Mouse (Mus musculus): ENCODE measurements around the gene Crhr2. TPM values are rescaled to one million over a fixed set of nuclear protein-coding genes. Genes with fewer than 3 reads are reported as not detected.

Crhr2 gene
- total RNA-seq (2012; rRNA removed), result not detected in 2 replicates
- total RNA-seq (2014; rRNA removed), result not detected in 2 replicates
- polyA plus RNA-seq (2012; ENCODE audit: insufficient read length, low read depth), result not detected in 2 replicates

DNA sequence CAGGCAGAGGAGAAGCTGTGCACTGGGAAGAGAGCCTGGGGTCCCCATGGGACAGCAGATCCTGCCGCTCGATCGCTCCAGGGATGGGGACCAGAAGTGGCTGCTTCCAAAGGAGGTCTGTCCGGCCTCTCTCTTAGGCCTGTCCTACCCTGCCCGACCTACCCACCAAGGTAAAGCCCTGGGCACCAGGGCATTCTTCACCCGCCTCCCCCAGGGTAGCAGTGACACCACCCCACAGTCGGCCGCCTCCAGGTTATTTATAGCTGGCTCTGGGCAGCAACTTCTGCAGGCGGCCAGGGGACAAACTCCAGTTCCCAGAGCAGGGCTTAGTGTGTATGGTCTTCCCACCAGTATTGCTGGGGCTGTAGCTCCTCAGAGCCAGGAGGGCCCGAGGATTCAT lies at the start of gene Crhr2:
Gene Crhr2 (minus strand): TSS at position 223 of the 400 bp plus-strand sequence.
- no peak for TF ChIP-seq BHLHE40 (IDR thresholded peaks at IDR 0.05; ENCODE audit: low read depth, low read length)
- H3K9ac ChIP-seq (ENCODE audit: insufficient read depth, low read depth), result no peak within 1 kb of the TSS
- H3K4me2 ChIP-seq (ENCODE audit: insufficient read depth, low read depth, poor library complexity, severe bottlenecking), result no peak within 1 kb of the TSS
- H3K27ac ChIP-seq (ENCODE audit: insufficient read depth, low read depth), result no peak within 1 kb of the TSS
- DNase-seq (ENCODE audit: extremely low read depth), result no peak
- H3K9me3 ChIP-seq (replicated peaks; ENCODE audit: low read length), result peaks cover 3% of the 10 kb centered on the region
- H3K79me2 ChIP-seq (replicated peaks; ENCODE audit: control insufficient read depth, extremely low read depth, insufficient read depth, poor library complexity, severe bottlenecking), result no peaks in the 10 kb centered on the region
- dilution Hi-C loops (cut with MboI; ENCODE audit: extremely low pct_ligation_motif_present, extremely low pct_unique_long_range_greater_than_20kb, low sequenced_read_pairs) (no loop called here), in situ Hi-C loops (cut with MboI; ENCODE audit: low pct_ligation_motif_present, low pct_unique_long_range_greater_than_20kb, low sequenced_read_pairs) (no loop called here)
- no peak within 1 kb of the TSS for H3K4me3 ChIP-seq (replicated peaks in 1 of 3; ENCODE audit: low read depth in 2 of 3, low read length in 2 of 3, poor library complexity in 1 of 3)
- H3K4me1 ChIP-seq (ENCODE audit: control insufficient read depth in 1 of 2, insufficient read depth in 2 of 2), result no peaks in the 10 kb centered on the region
- H3K27me3 ChIP-seq (replicated peaks), result peaks cover 48% of the 10 kb centered on the region
- H3K36me3 ChIP-seq (replicated peaks in 1 of 2; ENCODE audit: control insufficient read depth in 1 of 2, insufficient read depth in 1 of 2, low read length in 1 of 2), result no peaks in the 10 kb centered on the region

DNA sequence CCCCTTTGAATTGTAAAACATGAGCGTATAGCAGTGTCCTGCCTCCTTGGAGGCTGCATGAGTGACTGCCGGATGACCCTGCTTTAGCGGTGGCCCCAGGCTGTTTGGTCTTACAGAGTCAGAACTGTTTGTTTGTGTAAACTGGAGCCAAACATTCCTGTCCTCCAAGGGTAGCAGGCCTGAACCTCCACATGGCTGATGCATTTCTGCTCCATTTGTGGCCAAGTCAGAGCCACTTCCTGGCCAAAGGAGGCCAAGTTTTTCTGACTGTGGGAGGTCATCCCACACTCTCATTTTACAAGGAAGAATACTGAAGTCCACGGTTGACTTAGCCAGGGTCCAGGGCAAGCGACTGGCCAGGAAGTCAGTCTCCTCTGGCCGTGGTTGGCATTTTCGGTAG lies 46.7 kb upstream of the Crhr2 start:
- DNase-seq (ENCODE audit: extremely low read depth), result no peak
- dilution Hi-C loops (cut with MboI; ENCODE audit: extremely low pct_ligation_motif_present, extremely low pct_unique_long_range_greater_than_20kb, low sequenced_read_pairs), result no loop called here

DNA sequence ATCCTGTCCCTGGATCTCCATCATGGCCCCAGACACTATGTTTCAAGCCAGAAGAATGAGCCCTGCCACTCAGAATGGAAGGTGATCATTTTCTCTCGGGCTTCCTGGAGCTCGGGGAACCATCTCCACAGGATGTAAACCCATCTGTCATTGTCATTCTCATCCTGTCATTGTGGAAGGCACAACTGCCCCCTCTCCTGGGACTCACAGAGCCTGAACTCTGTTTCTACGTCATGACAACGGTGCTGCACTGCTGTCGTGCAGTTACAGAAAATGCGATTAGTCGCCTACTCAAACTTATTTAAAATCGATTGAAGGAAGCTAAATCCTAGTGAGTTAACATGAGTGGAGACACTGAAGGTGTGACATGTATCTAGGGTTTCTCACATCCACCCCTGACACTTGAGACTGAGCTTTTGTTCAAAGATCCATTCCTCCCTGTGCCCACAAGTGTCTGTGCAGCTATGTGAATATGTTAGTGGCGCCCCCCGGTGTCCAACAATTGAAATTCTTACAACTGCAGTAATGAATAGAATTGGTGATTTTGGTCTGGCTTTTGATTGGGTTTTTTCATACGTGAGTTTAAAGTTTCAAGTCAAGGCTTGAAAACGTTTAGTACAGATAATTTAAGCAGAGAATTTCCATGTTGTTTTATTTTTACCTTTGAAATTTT lies 44.4 kb upstream of the Crhr2 start:
- in situ Hi-C loops (cut with MboI; ENCODE audit: low pct_ligation_motif_present, low pct_unique_long_range_greater_than_20kb, low sequenced_read_pairs) (no loop called here), dilution Hi-C loops (cut with MboI; ENCODE audit: extremely low pct_ligation_motif_present, extremely low pct_unique_long_range_greater_than_20kb, low sequenced_read_pairs) (no loop called here)
- TF ChIP-seq IRF4 (IDR thresholded peaks at IDR 0.05; ENCODE audit: low read depth, low read length), result no peak
- no peak for TF ChIP-seq JUN (IDR thresholded peaks at IDR 0.05; ENCODE audit: insufficient read depth, low read depth, low read length)
- no peak for TF ChIP-seq JUND (conservative IDR thresholded peaks at IDR 0.05; ENCODE audit: low read depth, low read length)
- no peak for TF ChIP-seq NELFE (IDR thresholded peaks at IDR 0.05; ENCODE audit: low read depth, low read length)
- TF ChIP-seq MAZ (IDR thresholded peaks at IDR 0.05; ENCODE audit: low read depth, low read length), result no peak
- no peak for TF ChIP-seq ZC3H11A (IDR thresholded peaks at IDR 0.05; ENCODE audit: low read depth, low read length)
- no peak for TF ChIP-seq HCFC1 (IDR thresholded peaks at IDR 0.05; ENCODE audit: low read depth, low read length)
- no peak for TF ChIP-seq CHD1 (IDR thresholded peaks at IDR 0.05; ENCODE audit: low read depth, low read length)
- TF ChIP-seq CTCF (conservative IDR thresholded peaks at IDR 0.05 in 1 of 2, IDR thresholded peaks at IDR 0.05 in 1 of 2; ENCODE audit: low read depth in 2 of 2, low read length in 2 of 2), result peak in 1 of 2 experiments; percentile 69; a peak in 2 of 4 replicates
- peak; percentile 52 for TF ChIP-seq SMC3 (IDR thresholded peaks at IDR 0.05; ENCODE audit: low read depth, low read length)
- peak; percentile 53 for TF ChIP-seq RAD21 (IDR thresholded peaks at IDR 0.05; ENCODE audit: low read depth, low read length)
- TF ChIP-seq ZMIZ1 (IDR thresholded peaks at IDR 0.05; ENCODE audit: low read depth, low read length), result no peak
- TF ChIP-seq SIN3A (IDR thresholded peaks at IDR 0.05; ENCODE audit: low read length), result no peak
- TF ChIP-seq MEF2A (IDR thresholded peaks at IDR 0.05; ENCODE audit: borderline replicate concordance, low read depth, low read length), result no peak
- TF ChIP-seq ELF1 (IDR thresholded peaks at IDR 0.05; ENCODE audit: low read depth, low read length), result no peak
- no peak for TF ChIP-seq ETS1 (conservative IDR thresholded peaks at IDR 0.05; ENCODE audit: low read depth, low read length)
- TF ChIP-seq MAX (IDR thresholded peaks at IDR 0.05; ENCODE audit: low read length), result no peak
- DNase-seq (ENCODE audit: extremely low read depth), result peak; percentile 37
- Histone ChIP-seq H3K4me1 (ENCODE audit: control insufficient read depth in 1 of 2, insufficient read depth in 2 of 2) (no peaks in the 10 kb centered on the region), H3K9ac (ENCODE audit: insufficient read depth, low read depth) (no peak overlapping the region), H3K4me2 (ENCODE audit: insufficient read depth, low read depth, poor library complexity, severe bottlenecking) (no peak overlapping the region), H3K36me3 (replicated peaks in 1 of 2; ENCODE audit: control insufficient read depth in 1 of 2, insufficient read depth in 1 of 2, low read length in 1 of 2) (no peaks in the 10 kb centered on the region), H3K27ac (ENCODE audit: insufficient read depth, low read depth) (no peak overlapping the region), H3K9me3 (replicated peaks; ENCODE audit: low read length) (no peaks in the 10 kb centered on the region), H3K27me3 (replicated peaks) (peaks cover 48% of the 10 kb centered on the region), H3K4me3 (replicated peaks in 1 of 3; ENCODE audit: low read depth in 2 of 3, low read length in 2 of 3, poor library complexity in 1 of 3) (no peak overlapping the region), H3K79me2 (replicated peaks; ENCODE audit: control insufficient read depth, extremely low read depth, insufficient read depth, poor library complexity, severe bottlenecking) (no peaks in the 10 kb centered on the region)

More for the DNA sequence above, 46.7 kb upstream of the Crhr2 start:
- Histone ChIP-seq H3K27me3 (replicated peaks) (peaks cover 35% of the 10 kb centered on the region), H3K9ac (ENCODE audit: insufficient read depth, low read depth) (no peak overlapping the region), H3K9me3 (replicated peaks; ENCODE audit: low read length) (peaks cover 8% of the 10 kb centered on the region), H3K4me3 (replicated peaks in 1 of 3; ENCODE audit: low read depth in 2 of 3, low read length in 2 of 3, poor library complexity in 1 of 3) (no peak overlapping the region), H3K36me3 (replicated peaks in 1 of 2; ENCODE audit: control insufficient read depth in 1 of 2, insufficient read depth in 1 of 2, low read length in 1 of 2) (no peaks in the 10 kb centered on the region), H3K4me1 (ENCODE audit: control insufficient read depth in 1 of 2, insufficient read depth in 2 of 2) (no peaks in the 10 kb centered on the region), H3K27ac (ENCODE audit: insufficient read depth, low read depth) (no peak overlapping the region), H3K4me2 (ENCODE audit: insufficient read depth, low read depth, poor library complexity, severe bottlenecking) (no peak overlapping the region), H3K79me2 (replicated peaks; ENCODE audit: control insufficient read depth, extremely low read depth, insufficient read depth, poor library complexity, severe bottlenecking) (no peaks in the 10 kb centered on the region)
- TF ChIP-seq CHD2 (IDR thresholded peaks at IDR 0.05; ENCODE audit: low read length) (no peak), JUND (conservative IDR thresholded peaks at IDR 0.05; ENCODE audit: low read depth, low read length) (no peak), ETS1 (conservative IDR thresholded peaks at IDR 0.05; ENCODE audit: low read depth, low read length) (no peak), POLR2A (IDR thresholded peaks at IDR 0.05; ENCODE audit: low read depth, low read length) (no peak), IRF4 (IDR thresholded peaks at IDR 0.05; ENCODE audit: low read depth, low read length) (no peak), CHD1 (IDR thresholded peaks at IDR 0.05; ENCODE audit: low read depth, low read length) (no peak)
- in situ Hi-C loops (cut with MboI; ENCODE audit: low pct_ligation_motif_present, low pct_unique_long_range_greater_than_20kb, low sequenced_read_pairs), result no loop called here

All from CH12.LX (cell line).